8 mouse cellular contexts compared by ENCODE assay signal in genomic region chr17:21515403-21516105, GRCm38 (mm10). TPM values are rescaled to one million over a fixed set of nuclear protein-coding genes. Genes with fewer than 3 reads are reported as not detected.
DNase-seq lines count a peak whose midpoint lies in the region; ATAC-seq and TF ChIP-seq lines count a peak whose summit lies in the region.

No protein-coding gene starts in this region.

- 0 out of 2 replicates have a peak overlapping the region, but pooled peaks have one; percentile 90 for H3K27ac ChIP-seq in MEL (ENCODE audit: control insufficient read depth, low read depth, low read length)
- H3K27ac ChIP-seq in forebrain, embryonic 14.5 days (ENCODE audit: low read depth, low read length): no peak overlapping the region
- peak overlapping the region; percentile 96 for H3K27ac ChIP-seq in lung, embryonic 15.5 days

- no peaks in the 10 kb centered on the region for H3K9me3 ChIP-seq in MEL (replicated peaks; ENCODE audit: insufficient read depth, low read length)
- no peaks in the 10 kb centered on the region for H3K9me3 ChIP-seq in forebrain, embryonic 14.5 days (replicated peaks; ENCODE audit: control insufficient read depth, low read length)
- H3K9me3 ChIP-seq in lung, embryonic 15.5 days: no peaks in the 10 kb centered on the region

- no peaks in the 10 kb centered on the region for H3K27me3 ChIP-seq in MEL (ENCODE audit: control insufficient read depth in 1 of 2, insufficient read depth in 2 of 2, low read length in 2 of 2)
- H3K27me3 ChIP-seq in forebrain, embryonic 14.5 days (replicated peaks; ENCODE audit: control insufficient read depth, insufficient read depth, low read length): no peaks in the 10 kb centered on the region
- no peaks in the 10 kb centered on the region for H3K27me3 ChIP-seq in lung, embryonic 15.5 days

- no peak for TF ChIP-seq POLR2A in MEL (IDR thresholded peaks at IDR 0.05; ENCODE audit: control insufficient read depth in 1 of 2, insufficient read depth in 1 of 2, low read depth in 1 of 2, low read length in 2 of 2, poor library complexity in 1 of 2)

- TF ChIP-seq CTCF in MEL (IDR thresholded peaks at IDR 0.05 in 2 of 3, conservative IDR thresholded peaks at IDR 0.05 in 1 of 3; ENCODE audit: control insufficient read depth in 1 of 3, insufficient read depth in 1 of 3, low read depth in 2 of 3, low read length in 3 of 3, poor library complexity in 1 of 3, severe bottlenecking in 1 of 3): peak; percentile 45 to 84 (median 70)

- DNase-seq in MEL (ENCODE audit: low read depth, low spot score): peak; percentile 92
- DNase-seq in c-Kit-positive CD71-positive TER-119-positive erythroid progenitor cells, embryonic 14.5 days (ENCODE audit: low spot score): peak; percentile 80
- DNase-seq in forebrain, embryonic 14.5 days (ENCODE audit: low spot score): peak; percentile 94
- peak; percentile 52 to 73 for DNase-seq in layer of hippocampus, adult 8-10 months (ENCODE audit: low spot score in 2 of 2)
- DNase-seq in thymus, postnatal 36 days: peak; percentile 52 to 54

- no peaks in the 10 kb centered on the region; the same call in 1 of the 2 replicates for H3K79me2 ChIP-seq in MEL (ENCODE audit: control insufficient read depth, insufficient read depth, low read length, poor library complexity)

- peak overlapping the region; percentile 88 for H3K9ac ChIP-seq in MEL (ENCODE audit: control insufficient read depth, low read depth, low read length, poor library complexity, severe bottlenecking)
- H3K9ac ChIP-seq in forebrain, embryonic 14.5 days (ENCODE audit: low read length): peak overlapping the region; percentile 64
- 0 out of 2 replicates have a peak overlapping the region, but pooled peaks have one; percentile 62 for H3K9ac ChIP-seq in lung, embryonic 15.5 days

- under 1% methylated on average over 8 of the region's 8 CpGs for WGBS in forebrain, embryonic 14.5 days
- WGBS in lung, embryonic 15.5 days: 0% methylated on average over 8 of the region's 8 CpGs

- H3K36me3 ChIP-seq in MEL (ENCODE audit: control insufficient read depth in 1 of 2, insufficient read depth in 2 of 2, low read length in 2 of 2): no peaks in the 10 kb centered on the region
- H3K36me3 ChIP-seq in forebrain, embryonic 14.5 days (ENCODE audit: control insufficient read depth, insufficient read depth, low read length): 0 out of 2 replicates have a peak, but pooled peaks cover 5% of the 10 kb centered on the region
- no peaks in the 10 kb centered on the region for H3K36me3 ChIP-seq in lung, embryonic 15.5 days

- H3K4me3 ChIP-seq in MEL (ENCODE audit: control insufficient read depth in 1 of 2, insufficient read depth in 1 of 2, low read depth in 2 of 2, low read length in 2 of 2): peak overlapping the region; percentile 67 to 88
- no peak overlapping the region for H3K4me3 ChIP-seq in forebrain, embryonic 14.5 days (ENCODE audit: low read depth, low read length)
- peak overlapping the region; percentile 62 for H3K4me3 ChIP-seq in lung, embryonic 15.5 days

- H3K4me2 ChIP-seq in forebrain, embryonic 14.5 days (ENCODE audit: low read length): peak overlapping the region; percentile 79
- peak overlapping the region; percentile 86 for H3K4me2 ChIP-seq in lung, embryonic 15.5 days

- no peaks in the 10 kb centered on the region for H3K4me1 ChIP-seq in MEL (ENCODE audit: control insufficient read depth in 1 of 2, insufficient read depth in 2 of 2, low read length in 2 of 2)
- 0 out of 2 replicates have a peak, but pooled peaks cover 3% of the 10 kb centered on the region for H3K4me1 ChIP-seq in forebrain, embryonic 14.5 days (ENCODE audit: control insufficient read depth, insufficient read depth, low read length)
- H3K4me1 ChIP-seq in lung, embryonic 15.5 days: peaks cover 9% of the 10 kb centered on the region

- peak; percentile 70 for ATAC-seq in forebrain, embryonic 14.5 days
- peak; percentile 73 to 86 for ATAC-seq in hematopoietic stem cell, adult 5-6 weeks (replicated peaks in 1 of 2; ENCODE audit: insufficient read depth in 1 of 2, low FRiP score in 2 of 2, low TSS enrichment in 1 of 2, low read depth in 1 of 2, poor library complexity in 2 of 2, severe bottlenecking in 2 of 2)
- ATAC-seq in lung, embryonic 15.5 days (ENCODE audit: borderline replicate concordance, extremely low read depth, low FRiP score, low TSS enrichment): peak; percentile 66; the same call in 1 of the 2 replicates
- peak; percentile 90 for ATAC-seq in neutrophil, adult 5-6 weeks (ENCODE audit: extremely low read depth, insufficient number of reproducible peaks, low FRiP score, poor library complexity, severe bottlenecking)

- TF ChIP-seq EP300 in MEL (IDR thresholded peaks at IDR 0.05; ENCODE audit: low read depth in 1 of 2, low read length in 2 of 2): no peak

- TF ChIP-seq RAD21 in MEL (IDR thresholded peaks at IDR 0.05; ENCODE audit: low read depth, low read length): peak; percentile 87

TF ChIP-seq in MEL, 35 proteins besides CTCF, POLR2A, EP300 and RAD21:
- no peak for TF ChIP-seq ELF1 (IDR thresholded peaks at IDR 0.05; ENCODE audit: low read depth, low read length)
- TF ChIP-seq ZC3H11A (IDR thresholded peaks at IDR 0.05; ENCODE audit: low read depth, low read length): peak; percentile 70
- TF ChIP-seq SIN3A (IDR thresholded peaks at IDR 0.05; ENCODE audit: low read length): 0 out of 2 replicates have a peak, but pooled peaks have one; percentile 55
- TF ChIP-seq MYB (IDR thresholded peaks at IDR 0.05; ENCODE audit: low read depth, low read length): no peak
- peak; percentile 95 for TF ChIP-seq ZNF384 (IDR thresholded peaks at IDR 0.05; ENCODE audit: low read depth, low read length)
- TF ChIP-seq SMC3 (IDR thresholded peaks at IDR 0.05; ENCODE audit: low read depth, low read length): peak; percentile 70
- 0 out of 2 replicates have a peak, but pooled peaks have one; percentile 40 for TF ChIP-seq TBP (IDR thresholded peaks at IDR 0.05; ENCODE audit: low read depth, low read length)

RNA-seq across cellular contexts. Expression of gene Zfp52, which starts 19.8 kb away (rescaled TPM):
- total RNA-seq in MEL (2012; rRNA removed): 3.5 and 4.0 TPM in 2 replicates
- polyA plus RNA-seq in MEL (2012; ENCODE audit: insufficient read depth in 1 of 2, insufficient read length in 2 of 2, low read depth in 1 of 2, low replicate concordance in 2 of 2, missing spikeins in 1 of 2): 1 to 10 TPM in 1 of 2 experiments, not detected in 1; 2.8 TPM
- polyA plus RNA-seq in forebrain, embryonic 14.5 days (2014; fragmentation: Nextera tagmentation; extraction: Ambion mirVana): 1.4 and 1.9 TPM in 2 replicates
- 37.0 and 59.6 TPM in 2 replicates for total RNA-seq in hematopoietic stem cell, adult 5-6 weeks (2017)
- total RNA-seq in layer of hippocampus, adult 8-10 months (2022): 10 to 100 TPM in 1 of 4 experiments, 1 to 10 TPM in 3; 7.4 to 11.9 (median 8.2) TPM
- 4.3 and 5.1 TPM in 2 replicates for polyA plus RNA-seq in lung, embryonic 15.5 days (2015; fragmentation: Nextera tagmentation; extraction: Ambion mirVana)
- 26.4 and 31.0 TPM in 2 replicates for total RNA-seq in neutrophil, adult 5-6 weeks (2017)

RNA-seq across cellular contexts. Expression of gene Zfp53, which starts 26.8 kb away (rescaled TPM):
- total RNA-seq in MEL (2012; rRNA removed): 1.8 TPM in 2 replicates
- 1 to 10 TPM in 1 of 2 experiments, not detected in 1; 2.2 TPM for polyA plus RNA-seq in MEL (2012; ENCODE audit: insufficient read depth in 1 of 2, insufficient read length in 2 of 2, low read depth in 1 of 2, low replicate concordance in 2 of 2, missing spikeins in 1 of 2)
- 9.3 and 11.6 TPM in 2 replicates for polyA plus RNA-seq in forebrain, embryonic 14.5 days (2014; fragmentation: Nextera tagmentation; extraction: Ambion mirVana)
- 19.3 and 19.5 TPM in 2 replicates for total RNA-seq in hematopoietic stem cell, adult 5-6 weeks (2017)
- 1 to 10 TPM; 4.3 to 6.4 (median 5.3) TPM for total RNA-seq in layer of hippocampus, adult 8-10 months (2022)
- 10.7 and 11.8 TPM in 2 replicates for polyA plus RNA-seq in lung, embryonic 15.5 days (2015; fragmentation: Nextera tagmentation; extraction: Ambion mirVana)
- total RNA-seq in neutrophil, adult 5-6 weeks (2017): 38.8 and 40.4 TPM in 2 replicates

RNA-seq across cellular contexts. Expression of gene Zfp948, which starts 51.3 kb away (rescaled TPM):
- total RNA-seq in MEL (2012; rRNA removed): 2.3 and 3.5 TPM in 2 replicates
- polyA plus RNA-seq in MEL (2012; ENCODE audit: insufficient read depth in 1 of 2, insufficient read length in 2 of 2, low read depth in 1 of 2, low replicate concordance in 2 of 2, missing spikeins in 1 of 2): 1 to 10 TPM in 1 of 2 experiments, not detected in 1; 3.2 TPM
- polyA plus RNA-seq in forebrain, embryonic 14.5 days (2014; fragmentation: Nextera tagmentation; extraction: Ambion mirVana): 22.7 and 23.0 TPM in 2 replicates
- 2.0 and 3.5 TPM in 2 replicates for total RNA-seq in hematopoietic stem cell, adult 5-6 weeks (2017)
- total RNA-seq in layer of hippocampus, adult 8-10 months (2022): 10 to 100 TPM; 10.9 to 15.0 (median 11.3) TPM
- 16.9 and 17.8 TPM in 2 replicates for polyA plus RNA-seq in lung, embryonic 15.5 days (2015; fragmentation: Nextera tagmentation; extraction: Ambion mirVana)
- 4.3 and 4.9 TPM in 2 replicates for total RNA-seq in neutrophil, adult 5-6 weeks (2017)
